Mouse (Mus musculus) limb, embryonic 11.5 days (tissue): ENCODE results near the gene Fxr2. TPM values are rescaled to one million over a fixed set of nuclear protein-coding genes. Genes with fewer than 3 reads are reported as not detected.
"Not testable (repeated sequence)": the region's sequence is repeated elsewhere in the genome, so short reads cannot be mapped to it uniquely, and the experiment has no call there.

Experiments
- ATAC-seq: fragments of 200-750 bp; cut with Nextera tagmentation; 2 replicates; pipeline ENCODE4 v1.8.0; 2017; ENCODE audit warnings: low read depth; ENCODE audit not compliant: insufficient number of reproducible peaks, low FRiP score, low TSS enrichment
- DNase-seq: peaks from one replicate; pipeline ENCODE4 v3.0.0-alpha.2; 2015; ENCODE audit warnings: low spot score
- H3K27ac ChIP-seq: fragments of 300-500 bp; sonication (generic); replicated peaks from 2 replicates; pipeline ENCODE4 v1.5.1; 2014; ENCODE audit warnings: low read depth, mild to moderate bottlenecking, low read length
- H3K27me3 ChIP-seq: fragments of 300-500 bp; sonication (generic); 2 replicates; pipeline ENCODE4 v1.6.1; 2014; ENCODE audit warnings: mild to moderate bottlenecking, low read length, mixed read lengths; ENCODE audit not compliant: control insufficient read depth, insufficient read depth
- H3K36me3 ChIP-seq: fragments of 300-500 bp; sonication (generic); 2 replicates; pipeline ENCODE4 v1.6.1; 2014; ENCODE audit warnings: mild to moderate bottlenecking, low read length, moderate library complexity, mixed read lengths; ENCODE audit not compliant: control insufficient read depth, insufficient read depth
- H3K4me1 ChIP-seq: fragments of 300-500 bp; sonication (generic); 2 replicates; pipeline ENCODE4 v1.6.1; 2014; ENCODE audit warnings: low read length, mixed read lengths; ENCODE audit not compliant: control insufficient read depth, insufficient read depth
- H3K4me2 ChIP-seq: fragments of 300-500 bp; sonication (generic); 2 replicates; pipeline ENCODE4 v1.6.1; 2014; ENCODE audit warnings: low read depth, mild to moderate bottlenecking, moderate library complexity; ENCODE audit not compliant: severe bottlenecking
- H3K4me3 ChIP-seq: fragments of 300-500 bp; sonication (generic); 2 replicates; pipeline ENCODE4 v1.5.1; 2014; ENCODE audit warnings: low read depth, low read length
- H3K9ac ChIP-seq: fragments of 300-500 bp; sonication (generic); 2 replicates; pipeline ENCODE4 v1.6.1; 2014; ENCODE audit warnings: mild to moderate bottlenecking, low read length
- H3K9me3 ChIP-seq: fragments of 300-500 bp; sonication (generic); 2 replicates; pipeline ENCODE4 v1.6.1; 2016; ENCODE audit warnings: low read length; ENCODE audit not compliant: control insufficient read depth
- WGBS: fragments of 180-500 bp; shearing (Covaris S2); extraction: QIAGEN DNeasy Blood & Tissue Kit; methylation state at CpG from one replicate; pipeline ENCODE4 v1.1.7; 2014; 5-methylcytosine and 5-hydroxymethylcytosine counted together
- polyA plus RNA-seq: library from polyadenylated mRNA; unstranded; fragments of >200 nt; fragmentation: Nextera tagmentation; extraction: Ambion mirVana; gene quantifications from 2 replicates; pipeline ENCODE4 v1.2.1, GENCODE M21; 2014

The Fxr2 gene
- polyA plus RNA-seq, 1 experiment from 2014 or later, result 37.5 TPM

GRCm38 (mm10) chr11:69616781-69617180 is 16.0 kb upstream of the Fxr2 start:
- Histone ChIP-seq H3K36me3 (no peaks in the 10 kb centered on the region), H3K27me3 (no peaks in the 10 kb centered on the region), H3K4me1 (peaks cover 3% of the 10 kb centered on the region; the same call in 1 of the 2 replicates), H3K9me3 (no peaks in the 10 kb centered on the region), H3K4me3 (no peak overlapping the region), H3K4me2 (no peak overlapping the region), H3K9ac (no peak overlapping the region; the same call in 1 of the 2 replicates), H3K27ac (no peak overlapping the region)
- ATAC-seq (no peak), DNase-seq (no peak)
- 53% methylated on average over 10 of the region's 10 CpGs for WGBS

- Histone ChIP-seq H3K4me3 (no peak within 1 kb of the TSS), H3K4me2 (no peak within 1 kb of the TSS), H3K9me3 (no peaks in the 10 kb centered on the region), H3K36me3 (no peaks in the 10 kb centered on the region), H3K9ac (no peak within 1 kb of the TSS; the same call in 1 of the 2 replicates), H3K27me3 (no peaks in the 10 kb centered on the region), H3K4me1 (peaks cover 8% of the 10 kb centered on the region), H3K27ac (no peak within 1 kb of the TSS)
- DNase-seq (no peak), ATAC-seq (no peak)
- 67% methylated on average over 5 of the region's 5 CpGs for WGBS
Measured at GRCm38 (mm10) chr11:69617805-69618204, 15.0 kb upstream of the Fxr2 start, which contains the start of gene Shbg. Gene Shbg (minus strand): TSS chr11:69617905.

GRCm38 (mm10) chr11:69620394-69621081 is 12.3 kb upstream of the Fxr2 start:
- ATAC-seq (no peak), DNase-seq (no peak)
- 92% methylated on average over 7 of the region's 7 CpGs for WGBS
- no peaks in the 10 kb centered on the region for H3K9me3 ChIP-seq
- no peak overlapping the region for H3K4me3 ChIP-seq
- no peaks in the 10 kb centered on the region for H3K27me3 ChIP-seq
- H3K9ac ChIP-seq, result no peak overlapping the region
- H3K36me3 ChIP-seq, result no peaks in the 10 kb centered on the region
- no peak overlapping the region for H3K4me2 ChIP-seq
- H3K4me1 ChIP-seq, result peaks cover 8% of the 10 kb centered on the region
- no peak overlapping the region for H3K27ac ChIP-seq

- Histone ChIP-seq H3K36me3 (no peaks in the 10 kb centered on the region), H3K27me3 (no peaks in the 10 kb centered on the region), H3K27ac (no peak within 1 kb of the TSS), H3K4me3 (peak within 1 kb of the TSS; percentile 34), H3K4me1 (peaks cover 8% of the 10 kb centered on the region), H3K9ac (peak within 1 kb of the TSS; percentile 60), H3K9me3 (no peaks in the 10 kb centered on the region), H3K4me2 (peak within 1 kb of the TSS; percentile 70)
- WGBS, result 1% methylated on average over 20 of the region's 20 CpGs
- ATAC-seq, result peak; percentile 59
- peak; percentile 80 for DNase-seq
Measured at GRCm38 (mm10) chr11:69621571-69622268, 11.1 kb upstream of the Fxr2 start, which contains the start of gene Sat2. Gene Sat2 (plus strand): TSS chr11:69622024.

GRCm38 (mm10) chr11:69622406-69622805 is 10.4 kb upstream of the Fxr2 start:
- Histone ChIP-seq H3K36me3 (no peaks in the 10 kb centered on the region), H3K27ac (no peak overlapping the region)
- DNase-seq, result no peak

GRCm38 (mm10) chr11:69623006-69623405 is 9.8 kb upstream of the Fxr2 start:
- Histone ChIP-seq H3K27ac (no peak overlapping the region), H3K36me3 (no peaks in the 10 kb centered on the region), H3K9ac (no peak overlapping the region), H3K9me3 (no peaks in the 10 kb centered on the region), H3K27me3 (no peaks in the 10 kb centered on the region), H3K4me2 (no peak overlapping the region), H3K4me1 (peaks cover 8% of the 10 kb centered on the region), H3K4me3 (no peak overlapping the region)
- 69% methylated on average over 4 of the region's 4 CpGs for WGBS
- DNase-seq (no peak), ATAC-seq (no peak)

More at GRCm38 (mm10) chr11:69622406-69622805, 10.4 kb upstream of the Fxr2 start:
- WGBS, result 47% methylated on average over 6 of the region's 6 CpGs
- ATAC-seq, result 0 out of 2 replicates have a peak, but pooled peaks have one; percentile 13
- H3K9ac ChIP-seq, result peak overlapping the region; percentile 60
- H3K4me2 ChIP-seq, result peak overlapping the region; percentile 70
- peaks cover 8% of the 10 kb centered on the region for H3K4me1 ChIP-seq
- H3K4me3 ChIP-seq, result peak overlapping the region; percentile 34
- H3K9me3 ChIP-seq, result no peaks in the 10 kb centered on the region
- no peaks in the 10 kb centered on the region for H3K27me3 ChIP-seq

GRCm38 (mm10) chr11:69624339-69624738 is 8.5 kb upstream of the Fxr2 start:
- ATAC-seq, H3K4me1 ChIP-seq: not testable (repeated sequence)
- WGBS, result 85% methylated on average over 2 of the region's 2 CpGs

GRCm38 (mm10) chr11:69628286-69628685 is 4.5 kb upstream of the Fxr2 start:
- ATAC-seq (no peak), DNase-seq (peak; percentile 91)
- no peaks in the 10 kb centered on the region for H3K4me1 ChIP-seq
- no peak overlapping the region for H3K27ac ChIP-seq
- H3K36me3 ChIP-seq, result no peaks in the 10 kb centered on the region
- no peak overlapping the region for H3K9ac ChIP-seq
- no peaks in the 10 kb centered on the region for H3K27me3 ChIP-seq
- 33% methylated on average over 6 of the region's 6 CpGs for WGBS
- H3K9me3 ChIP-seq, result no peaks in the 10 kb centered on the region
- no peak overlapping the region for H3K4me3 ChIP-seq
- H3K4me2 ChIP-seq, result no peak overlapping the region

More at GRCm38 (mm10) chr11:69624339-69624738, 8.5 kb upstream of the Fxr2 start:
- not testable (repeated sequence) for DNase-seq, H3K27ac ChIP-seq, H3K27me3 ChIP-seq, H3K4me2 ChIP-seq, H3K9me3 ChIP-seq, H3K36me3 ChIP-seq, H3K9ac ChIP-seq, H3K4me3 ChIP-seq
